Mouse (Mus musculus): ENCODE data around the gene Jmjd4. TPM values are rescaled to one million over a fixed set of nuclear protein-coding genes. Genes with fewer than 3 reads are reported as not detected.

The Jmjd4 gene
- 1 to 10 TPM; 3.6 to 5.8 (median 5.2) TPM for polyA plus RNA-seq (2017; shearing (Covaris generic))

DNA sequence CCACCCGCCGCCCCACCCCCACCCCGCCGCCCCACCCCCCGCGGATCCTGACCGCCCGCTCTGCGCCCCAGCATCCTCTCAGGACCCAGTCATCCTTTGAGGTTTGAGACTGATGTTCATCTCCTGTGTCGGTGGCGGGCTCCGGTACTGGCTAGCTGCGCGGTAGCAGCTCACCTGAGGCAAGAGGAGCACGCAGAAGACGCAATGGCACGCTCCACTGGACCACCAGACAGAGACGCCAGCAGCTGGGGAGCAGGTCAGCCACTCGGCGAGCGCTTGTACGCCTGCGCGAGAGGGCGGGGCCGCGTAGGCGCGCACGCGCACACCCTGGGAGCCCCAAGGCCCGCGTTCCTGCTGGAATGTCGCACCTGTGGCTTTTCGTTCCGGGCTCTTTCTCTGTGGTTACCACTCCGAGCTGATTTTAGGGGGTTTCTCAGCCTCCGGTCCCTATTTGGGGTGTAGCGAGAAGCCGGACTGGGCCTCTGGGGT is at the start of gene Jmjd4:
Gene Jmjd4 (plus strand): TSS at position 305 of the 489 bp plus-strand sequence.
- peak; percentile 75 for ATAC-seq

GRCm38 (mm10) chr11:59400876-59401275 is 49.0 kb upstream of the Jmjd4 start:
- no peak for ATAC-seq

GRCm38 (mm10) chr11:59405761-59406160 is 44.1 kb upstream of the Jmjd4 start:
- no peak for ATAC-seq

GRCm38 (mm10) chr11:59410851-59411250 is 39.0 kb upstream of the Jmjd4 start:
- no peak for ATAC-seq

DNA sequence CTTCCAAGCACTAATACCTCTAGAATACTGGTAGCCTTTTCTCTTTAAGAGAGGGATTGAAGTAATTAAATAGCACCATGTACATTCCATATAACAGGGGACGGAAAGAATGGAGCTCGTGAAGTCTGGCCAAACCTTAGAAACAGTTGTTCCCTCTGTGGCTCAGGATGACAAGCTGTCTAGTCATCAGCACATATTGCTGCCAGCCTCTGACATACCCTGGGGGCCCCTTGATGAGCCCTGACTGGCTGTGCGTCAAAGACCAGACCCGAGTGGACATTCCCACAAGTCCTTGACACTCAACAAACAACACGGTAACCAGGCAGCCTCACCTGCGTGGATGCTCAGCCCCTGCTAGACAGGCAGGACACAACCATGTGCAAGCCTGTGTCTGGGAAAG is 37.8 kb upstream of the Jmjd4 start:
- ATAC-seq = no peak

GRCm38 (mm10) chr11:59412999-59413863 is 36.6 kb upstream of the Jmjd4 start:
- no peak for ATAC-seq

- no peak for ATAC-seq
These were observed 31.1 kb upstream of the Jmjd4 start for GRCm38 (mm10) chr11:59418708-59419107.

DNA sequence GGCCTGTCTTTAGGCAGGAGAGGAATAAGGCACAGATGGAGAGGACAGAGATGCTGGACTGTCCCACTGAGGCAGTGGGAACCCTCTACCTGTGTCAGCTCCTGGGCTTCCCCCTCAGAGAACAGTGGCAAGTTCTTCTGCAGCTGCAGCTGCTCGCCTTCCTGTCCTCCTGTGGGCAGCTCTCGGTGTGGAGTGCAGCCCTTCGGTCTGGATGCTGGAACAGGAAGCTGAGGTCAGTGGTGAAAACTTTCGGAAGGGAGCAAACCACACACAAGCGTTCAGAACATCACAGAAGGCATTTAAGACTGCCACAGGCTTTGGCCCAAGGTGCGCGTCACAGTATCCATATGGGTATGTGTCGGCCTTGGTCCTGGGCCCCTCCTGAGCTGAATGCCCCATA is 28.4 kb upstream of the Jmjd4 start:
- no peak for ATAC-seq

GRCm38 (mm10) chr11:59421967-59422366 is 27.9 kb upstream of the Jmjd4 start:
- no peak for ATAC-seq

GRCm38 (mm10) chr11:59423010-59423588 is 26.7 kb upstream of the Jmjd4 start:
- no peak for ATAC-seq

DNA sequence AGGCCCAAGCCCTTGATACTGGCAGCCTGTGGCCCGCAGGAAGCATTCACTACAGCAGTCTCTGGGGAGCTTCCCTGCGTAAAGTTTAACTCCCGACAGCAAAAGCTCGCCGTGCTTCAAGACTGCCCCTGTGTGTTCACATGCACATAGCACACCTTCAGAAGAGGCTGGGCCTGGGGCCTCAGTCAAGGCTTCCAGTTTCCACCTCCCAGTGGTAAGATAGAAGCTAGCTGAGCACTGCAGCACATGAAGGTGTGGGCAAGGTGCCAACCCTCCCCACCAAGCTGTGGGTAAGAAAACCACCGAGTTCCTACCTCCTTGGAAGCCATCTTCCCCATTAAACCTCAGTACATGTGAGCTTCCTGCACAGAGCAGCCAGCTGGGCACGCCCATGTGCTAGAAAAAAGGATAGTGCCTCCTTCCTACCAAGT is 24.2 kb upstream of the Jmjd4 start:
- ATAC-seq = peak; percentile 77

DNA sequence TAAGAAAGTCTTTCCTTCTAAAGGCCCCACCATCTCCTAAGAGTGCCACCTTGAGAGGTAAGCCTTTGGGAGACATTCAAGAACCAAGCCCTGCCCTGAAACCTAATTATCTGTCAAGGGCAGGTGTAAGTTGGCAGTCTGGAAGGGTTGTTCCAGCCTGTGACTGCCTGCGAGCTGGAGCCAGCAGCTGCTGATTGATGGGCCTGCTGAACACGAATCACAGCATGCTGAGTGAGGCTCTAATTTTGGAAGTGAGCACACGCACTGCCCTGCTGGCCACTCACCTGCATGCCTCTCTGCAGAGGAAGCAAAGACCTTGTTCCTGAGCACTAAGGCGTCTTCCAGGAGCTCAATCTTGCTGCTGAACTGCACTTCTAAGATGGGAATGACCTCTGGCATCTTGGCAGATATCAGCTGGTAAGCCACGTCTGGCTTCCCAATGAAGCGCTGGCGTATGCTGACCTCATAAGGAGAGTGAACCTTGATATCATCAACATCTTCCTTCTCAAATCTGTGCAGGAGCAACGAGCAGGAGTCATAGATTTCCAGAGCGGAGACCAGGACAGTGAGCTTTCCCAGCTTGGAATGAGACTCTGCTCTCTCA is 21.7 kb upstream of the Jmjd4 start:
- no peak for ATAC-seq

DNA sequence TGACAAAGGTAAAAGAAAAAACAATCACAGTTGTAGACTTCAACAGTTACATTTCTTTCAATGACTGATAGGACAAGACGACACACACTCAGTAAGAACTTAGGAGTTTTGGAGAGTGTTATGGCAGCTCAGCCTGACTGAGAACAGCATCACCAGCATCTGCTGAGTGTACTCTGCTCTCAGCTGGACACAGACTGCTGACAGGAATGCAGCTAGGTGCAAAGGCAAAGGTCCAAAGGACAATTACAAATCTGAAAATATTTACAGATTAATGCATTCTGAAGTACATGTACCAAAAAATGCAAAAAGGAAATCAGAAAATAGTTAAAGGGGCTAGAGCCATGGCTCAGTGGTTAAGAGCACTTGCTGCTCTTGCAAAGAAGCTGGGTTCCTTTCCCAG is 19.9 kb upstream of the Jmjd4 start:
- ATAC-seq = no peak

DNA sequence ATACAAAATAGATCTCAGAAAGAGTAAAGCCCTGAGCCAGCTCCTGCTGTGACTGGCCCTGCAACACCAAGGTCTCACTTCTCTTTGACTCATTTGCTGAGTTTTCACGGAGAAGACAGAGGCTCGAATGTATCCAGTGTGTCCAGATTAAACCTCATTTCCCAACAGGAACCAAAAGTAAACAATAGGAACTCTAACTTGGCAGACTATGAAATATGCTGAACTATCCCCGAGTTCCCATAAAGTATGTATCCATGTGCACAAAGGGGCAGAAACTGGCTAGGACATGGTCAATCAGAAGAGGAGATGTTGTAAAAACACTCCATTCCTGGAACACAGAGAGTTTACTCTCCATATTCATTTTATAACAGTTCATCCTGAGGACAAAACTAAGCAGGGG is 17.6 kb upstream of the Jmjd4 start:
- ATAC-seq = no peak

DNA sequence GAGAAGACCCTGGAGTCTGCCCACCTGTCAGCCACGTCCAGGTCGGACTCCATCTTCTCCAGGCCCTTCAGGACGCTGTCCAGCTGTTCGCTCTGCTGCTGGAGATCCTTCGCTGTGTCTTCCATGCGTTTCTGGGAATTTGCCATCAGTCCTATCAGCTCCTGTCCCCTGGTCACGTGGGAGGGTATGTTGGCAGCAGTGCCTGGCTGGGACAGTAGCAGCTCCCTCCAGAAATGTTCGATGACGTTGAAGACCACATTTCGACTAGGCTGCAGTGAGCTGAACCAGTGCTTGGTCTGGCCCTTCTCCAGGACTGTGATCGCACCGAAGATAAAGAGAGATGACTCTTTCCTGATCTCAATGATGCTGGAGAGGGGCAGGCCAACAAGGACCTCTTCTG is 11.9 kb upstream of the Jmjd4 start:
- ATAC-seq = no peak

DNA sequence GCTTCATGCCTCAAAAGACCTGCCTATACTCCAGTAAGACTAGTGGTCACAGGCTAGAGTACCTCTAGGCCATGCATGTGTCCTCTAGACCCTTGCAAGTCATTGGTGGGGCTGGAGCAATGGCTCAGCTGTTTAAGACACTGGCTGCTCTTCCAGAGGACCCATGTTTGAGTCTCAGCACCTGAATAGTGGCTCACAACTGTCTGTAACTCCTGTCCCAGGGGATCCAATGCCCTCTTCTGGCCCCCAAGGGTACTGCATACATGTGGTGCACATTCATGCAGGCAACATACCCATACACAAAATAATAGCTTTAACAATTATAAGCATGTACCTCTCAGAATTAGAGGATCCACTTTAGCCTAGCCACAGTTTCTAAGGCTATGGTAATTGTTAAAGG is 6.7 kb upstream of the Jmjd4 start:
- no peak for ATAC-seq

- peak; percentile 48 for ATAC-seq
These were observed 456 bp downstream of the Jmjd4 start for GRCm38 (mm10) chr11:59450230-59450771.

DNA sequence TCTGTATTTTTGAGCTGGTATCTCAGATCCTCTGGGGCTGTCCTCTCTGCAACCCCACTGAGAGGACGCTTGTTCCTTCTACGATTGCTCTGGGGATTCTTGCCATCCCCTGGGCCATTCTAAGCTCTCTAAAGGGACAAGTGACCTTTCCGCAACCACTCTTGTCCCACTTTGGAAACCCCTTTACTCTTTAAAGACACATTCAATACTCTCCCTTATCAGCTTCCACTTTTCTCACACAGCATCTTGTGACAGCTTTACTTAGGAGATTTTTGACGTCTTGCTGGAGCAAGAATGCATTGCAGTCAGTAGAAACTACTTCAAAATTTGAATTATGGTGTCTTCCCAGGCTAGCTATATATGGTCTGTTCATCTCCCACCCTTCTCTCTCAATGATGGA is 1.2 kb downstream of the Jmjd4 start, which contains the start of gene Snap47:
Gene Snap47 (minus strand): TSS at position 101 of the 400 bp plus-strand sequence.
- no peak for ATAC-seq

GRCm38 (mm10) chr11:59456346-59456745 is 6.5 kb downstream of the Jmjd4 start:
- ATAC-seq = no peak

GRCm38 (mm10) chr11:59456891-59457290 is 7.0 kb downstream of the Jmjd4 start:
- ATAC-seq = no peak

DNA sequence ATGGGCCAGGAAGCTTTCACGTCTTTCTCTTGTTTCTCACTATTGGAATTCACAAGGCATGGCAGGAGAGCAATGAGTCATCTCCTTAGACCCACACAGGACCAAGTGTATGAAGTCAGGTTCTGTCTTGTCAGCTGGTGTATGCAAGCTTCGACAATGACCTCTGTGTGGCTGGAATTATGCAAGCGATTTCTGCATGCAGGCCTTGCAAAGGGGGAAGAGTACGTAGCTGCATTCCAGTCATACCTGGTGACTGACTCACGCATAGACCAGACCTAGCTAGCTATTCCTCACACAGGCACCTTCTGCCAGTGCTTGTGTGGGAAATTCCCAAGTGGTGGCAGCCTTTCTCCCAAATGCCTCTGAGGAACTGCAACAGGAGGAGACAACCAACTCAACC is 9.1 kb downstream of the Jmjd4 start:
- ATAC-seq = no peak

GRCm38 (mm10) chr11:59460459-59460858 is 10.6 kb downstream of the Jmjd4 start:
- ATAC-seq = no peak
